Mouse (Mus musculus): ENCODE results near the gene Carf. TPM values are rescaled to one million over a fixed set of nuclear protein-coding genes. Genes with fewer than 3 reads are reported as not detected.
"Not testable (repeated sequence)": the region's sequence is repeated elsewhere in the genome, so short reads cannot be mapped to it uniquely, and the experiment has no call there.

Gene Carf
- 1.6 and 1.9 TPM in 2 replicates for polyA plus RNA-seq (2015; fragmentation: Nextera tagmentation; extraction: Ambion mirVana)

DNA sequence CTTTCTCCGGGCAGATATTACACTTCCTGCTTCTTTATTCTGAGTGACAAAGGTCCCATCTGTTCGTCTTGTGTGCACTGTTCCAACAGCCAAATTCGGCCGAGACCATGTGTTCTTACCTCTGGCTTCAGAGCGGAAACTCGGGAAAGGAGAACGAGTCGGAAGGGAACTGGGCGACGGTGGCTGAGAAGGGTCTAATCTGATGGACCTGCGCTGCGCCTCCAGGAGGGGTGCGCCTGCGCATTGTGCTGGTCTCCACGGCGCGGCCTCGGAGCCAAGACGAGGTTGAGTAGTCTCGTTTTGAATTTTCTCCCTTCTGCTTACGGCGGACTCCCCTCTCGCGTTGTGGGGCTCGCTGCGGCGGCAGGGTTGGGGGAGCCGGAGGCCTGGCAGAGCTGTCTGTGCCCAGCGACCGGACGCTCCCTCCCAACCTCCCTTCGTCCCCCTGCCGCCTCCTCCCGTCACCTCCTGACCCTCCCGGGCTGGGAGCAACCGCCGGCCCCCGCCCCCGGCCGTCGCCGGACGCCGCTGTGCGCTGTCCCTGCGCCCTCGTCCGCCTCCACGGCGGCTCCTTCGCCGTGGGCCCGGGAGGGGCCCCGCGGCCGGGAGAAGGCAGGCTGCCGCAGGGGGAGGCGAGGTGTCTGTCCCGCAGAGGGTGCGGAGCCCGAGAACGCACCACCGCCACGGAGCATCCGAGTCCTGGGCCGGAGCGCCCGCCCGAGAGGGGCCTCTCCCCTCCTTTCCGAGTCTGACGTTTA, at the start of gene Carf, which contains the start of gene Wdr12:
Carf (plus strand) TSS at position 224 of the 758 bp plus-strand sequence.
Wdr12 (minus strand) TSS at position 622 of the 758 bp plus-strand sequence.
- TF ChIP-seq CTCF (IDR thresholded peaks at IDR 0.05; ENCODE audit: low read depth), result 0 out of 2 replicates have a peak, but pooled peaks have one; percentile 15
- Histone ChIP-seq H3K9ac (ENCODE audit: low read depth, low read length) (peak within 1 kb of the TSS; percentile 91), H3K9me3 (ENCODE audit: control insufficient read depth) (no peaks in the 10 kb centered on the region), H3K27ac (ENCODE audit: low read depth, low read length) (peak within 1 kb of the TSS; percentile 97), H3K36me3 (ENCODE audit: control insufficient read depth, insufficient read depth) (peaks cover 5% of the 10 kb centered on the region; the same call in 1 of the 2 replicates), H3K4me3 (ENCODE audit: low read depth, low read length) (peak within 1 kb of the TSS; percentile 96), H3K27me3 (replicated peaks; ENCODE audit: control insufficient read depth, insufficient read depth, low read length) (no peaks in the 10 kb centered on the region), H3K4me1 (replicated peaks; ENCODE audit: control insufficient read depth, insufficient read depth, low read length) (peaks cover 4% of the 10 kb centered on the region; the same call in 1 of the 2 replicates), H3K4me2 (replicated peaks; ENCODE audit: low read depth) (peak within 1 kb of the TSS; percentile 81)
- ATAC-seq, result peak; percentile 98
- under 1% methylated on average over 69 of the region's 71 CpGs for WGBS

DNA sequence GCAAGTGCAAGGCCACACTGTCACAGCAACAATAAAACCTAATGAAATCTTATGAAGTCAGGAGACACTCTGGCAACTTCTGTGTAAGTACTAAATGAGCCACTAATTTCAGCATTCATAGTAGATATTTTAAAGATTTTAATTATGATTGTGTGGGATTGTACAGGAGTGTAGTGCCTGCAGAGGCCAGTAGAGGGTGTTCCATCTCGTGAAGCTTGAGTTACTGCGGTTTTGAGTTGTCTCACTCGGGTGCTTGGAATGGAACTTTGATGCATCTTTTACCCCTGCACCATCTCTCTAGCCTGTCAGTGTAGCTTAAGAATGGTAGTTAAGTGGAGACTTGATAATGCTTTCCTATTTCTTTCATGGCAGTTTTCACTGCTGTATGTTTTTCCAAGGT, 43.4 kb upstream of the Carf start:
- no peak overlapping the region for H3K9ac ChIP-seq (ENCODE audit: low read depth, low read length)
- no peak for ATAC-seq
- H3K9me3 ChIP-seq (ENCODE audit: control insufficient read depth), result no peaks in the 10 kb centered on the region
- H3K27me3 ChIP-seq (replicated peaks; ENCODE audit: control insufficient read depth, insufficient read depth, low read length), result no peaks in the 10 kb centered on the region
- no peaks in the 10 kb centered on the region for H3K4me1 ChIP-seq (replicated peaks; ENCODE audit: control insufficient read depth, insufficient read depth, low read length)
- no peak overlapping the region for H3K4me2 ChIP-seq (replicated peaks; ENCODE audit: low read depth)
- H3K36me3 ChIP-seq (ENCODE audit: control insufficient read depth, insufficient read depth), result no peaks in the 10 kb centered on the region
- no peak overlapping the region for H3K4me3 ChIP-seq (ENCODE audit: low read depth, low read length)
- H3K27ac ChIP-seq (ENCODE audit: low read depth, low read length), result no peak overlapping the region
- TF ChIP-seq CTCF (IDR thresholded peaks at IDR 0.05; ENCODE audit: low read depth), result peak; percentile 46
- 47% methylated on average over 3 of the region's 3 CpGs for WGBS

DNA sequence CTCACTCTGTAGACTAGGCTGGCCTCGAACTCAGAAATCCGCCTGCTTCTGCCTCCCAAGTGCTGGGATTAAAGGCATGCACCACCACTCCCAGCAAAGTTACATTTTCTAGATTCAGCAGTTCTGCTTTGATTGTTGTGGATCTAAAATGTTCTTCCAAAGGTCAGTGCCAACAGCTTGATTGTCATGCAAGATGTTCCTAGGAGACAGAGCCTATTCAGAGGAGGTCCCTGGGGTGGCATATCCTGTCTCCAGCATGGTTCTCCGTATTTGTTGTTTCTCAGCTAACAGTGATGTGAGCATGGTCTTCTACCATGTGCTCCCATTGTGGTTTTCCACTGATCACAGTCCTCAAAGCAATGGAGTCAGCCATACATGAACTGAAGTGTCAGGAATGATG, 41.7 kb upstream of the Carf start:
- no peak for ATAC-seq
- Histone ChIP-seq H3K36me3 (ENCODE audit: control insufficient read depth, insufficient read depth) (no peaks in the 10 kb centered on the region), H3K4me1 (replicated peaks; ENCODE audit: control insufficient read depth, insufficient read depth, low read length) (no peaks in the 10 kb centered on the region), H3K27ac (ENCODE audit: low read depth, low read length) (no peak overlapping the region), H3K27me3 (replicated peaks; ENCODE audit: control insufficient read depth, insufficient read depth, low read length) (no peaks in the 10 kb centered on the region), H3K4me2 (replicated peaks; ENCODE audit: low read depth) (no peak overlapping the region), H3K9me3 (ENCODE audit: control insufficient read depth) (no peaks in the 10 kb centered on the region), H3K9ac (ENCODE audit: low read depth, low read length) (no peak overlapping the region), H3K4me3 (ENCODE audit: low read depth, low read length) (no peak overlapping the region)
- 90% methylated on average over 3 of the region's 3 CpGs for WGBS
- no peak for TF ChIP-seq CTCF (IDR thresholded peaks at IDR 0.05; ENCODE audit: low read depth)

DNA sequence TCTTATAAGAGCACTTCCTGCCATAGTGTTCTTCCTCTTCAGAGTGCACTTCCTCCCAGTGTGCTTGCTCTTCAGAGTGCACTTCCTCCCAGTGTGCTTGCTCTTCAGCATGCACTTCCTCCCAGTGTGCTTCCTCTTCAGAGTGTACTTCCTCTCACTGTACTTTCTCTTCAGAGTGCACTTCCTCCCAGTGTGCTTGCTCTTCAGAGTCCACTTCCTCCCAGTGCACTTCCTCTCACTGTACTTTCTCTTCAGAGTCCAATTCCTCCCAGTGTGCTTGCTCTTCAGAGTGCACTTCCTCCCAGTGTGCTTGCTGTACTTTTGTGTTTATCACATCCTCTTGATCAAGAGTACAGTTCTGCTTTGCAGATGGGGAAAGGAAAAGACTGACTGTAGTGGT, 27.3 kb upstream of the Carf start:
- not testable (repeated sequence) for ATAC-seq; H3K4me1 ChIP-seq (replicated peaks; ENCODE audit: control insufficient read depth, insufficient read depth, low read length); H3K4me3 ChIP-seq (ENCODE audit: low read depth, low read length); H3K36me3 ChIP-seq (ENCODE audit: control insufficient read depth, insufficient read depth); H3K27me3 ChIP-seq (replicated peaks; ENCODE audit: control insufficient read depth, insufficient read depth, low read length); H3K27ac ChIP-seq (ENCODE audit: low read depth, low read length); H3K9me3 ChIP-seq (ENCODE audit: control insufficient read depth); H3K4me2 ChIP-seq (replicated peaks; ENCODE audit: low read depth); H3K9ac ChIP-seq (ENCODE audit: low read depth, low read length)

DNA sequence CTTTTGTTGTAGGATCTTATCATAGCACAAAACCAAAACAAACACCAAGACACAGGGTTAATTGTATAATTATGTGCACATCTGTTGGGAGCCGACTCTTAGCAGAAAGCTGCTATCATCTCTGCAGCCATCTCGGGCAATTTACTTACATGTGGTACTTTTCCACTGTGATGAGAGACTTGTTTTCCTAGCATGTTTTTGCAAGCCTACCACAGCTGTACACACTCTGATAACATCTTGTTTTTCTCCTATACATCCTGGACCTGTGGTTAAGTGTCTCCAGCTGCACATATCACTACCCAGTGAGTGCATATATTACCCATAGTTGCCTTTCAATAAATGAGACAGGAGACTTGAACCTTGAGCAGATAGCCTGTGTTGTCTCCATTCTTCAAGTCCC, 23.1 kb upstream of the Carf start:
- 65% methylated on average over 2 of the region's 2 CpGs for WGBS
- H3K27ac ChIP-seq (ENCODE audit: low read depth, low read length), result no peak overlapping the region
- no peak overlapping the region for H3K4me2 ChIP-seq (replicated peaks; ENCODE audit: low read depth)
- no peak overlapping the region for H3K9ac ChIP-seq (ENCODE audit: low read depth, low read length)
- ATAC-seq, result no peak
- H3K4me3 ChIP-seq (ENCODE audit: low read depth, low read length), result no peak overlapping the region
- H3K9me3 ChIP-seq (ENCODE audit: control insufficient read depth), result no peaks in the 10 kb centered on the region
- no peaks in the 10 kb centered on the region for H3K4me1 ChIP-seq (replicated peaks; ENCODE audit: control insufficient read depth, insufficient read depth, low read length)
- no peaks in the 10 kb centered on the region for H3K27me3 ChIP-seq (replicated peaks; ENCODE audit: control insufficient read depth, insufficient read depth, low read length)
- no peak for TF ChIP-seq CTCF (IDR thresholded peaks at IDR 0.05; ENCODE audit: low read depth)
- H3K36me3 ChIP-seq (ENCODE audit: control insufficient read depth, insufficient read depth), result peaks cover 16% of the 10 kb centered on the region

DNA sequence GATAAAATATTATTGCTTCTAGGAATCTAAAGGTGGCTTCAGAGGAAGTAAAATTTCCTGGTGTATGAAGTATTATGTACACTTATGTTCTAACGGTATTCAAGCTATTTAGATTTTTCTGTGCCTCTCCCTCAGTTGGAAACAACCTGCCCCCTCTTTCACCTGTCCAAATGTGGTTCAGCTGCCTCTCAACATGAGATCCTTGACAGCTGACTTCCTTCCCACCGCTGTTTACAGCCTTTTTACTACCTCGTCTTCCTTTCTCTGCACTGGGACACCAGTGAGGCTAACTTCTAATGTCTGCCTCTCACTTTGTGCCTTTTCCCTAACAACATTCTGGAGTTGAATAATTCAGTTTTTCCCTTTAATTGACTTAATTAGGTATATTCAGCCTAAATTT, 22.5 kb upstream of the Carf start:
- Histone ChIP-seq H3K4me2 (replicated peaks; ENCODE audit: low read depth) (no peak overlapping the region), H3K9me3 (ENCODE audit: control insufficient read depth) (no peaks in the 10 kb centered on the region), H3K36me3 (ENCODE audit: control insufficient read depth, insufficient read depth) (peaks cover 16% of the 10 kb centered on the region), H3K9ac (ENCODE audit: low read depth, low read length) (no peak overlapping the region), H3K4me3 (ENCODE audit: low read depth, low read length) (no peak overlapping the region), H3K27me3 (replicated peaks; ENCODE audit: control insufficient read depth, insufficient read depth, low read length) (no peaks in the 10 kb centered on the region), H3K27ac (ENCODE audit: low read depth, low read length) (no peak overlapping the region), H3K4me1 (replicated peaks; ENCODE audit: control insufficient read depth, insufficient read depth, low read length) (no peaks in the 10 kb centered on the region)
- WGBS, result 75% methylated on average over 3 of the region's 3 CpGs
- no peak for TF ChIP-seq CTCF (IDR thresholded peaks at IDR 0.05; ENCODE audit: low read depth)
- no peak for ATAC-seq
